Mouse (Mus musculus) ES-Bruce4 (cell line): Measurements from ENCODE around the gene Lysmd1.
"Not testable (repeated sequence)": the region's sequence is repeated elsewhere in the genome, so short reads cannot be mapped to it uniquely, and the experiment has no call there.

Source experiments
- CTCF ChIP-seq: IDR thresholded peaks from one replicate; pipeline ENCODE4 v1.8.1; 2011; ENCODE audit warnings: low read depth, low read length
- EP300 ChIP-seq: IDR thresholded peaks from 2 replicates; pipeline ENCODE4 v1.6.1; 2011; ENCODE audit warnings: low read depth, low read length; ENCODE audit not compliant: insufficient read depth
- POLR2A ChIP-seq: IDR thresholded peaks from one replicate; pipeline ENCODE4 v1.8.1; 2011; ENCODE audit warnings: low read length; ENCODE audit not compliant: insufficient read depth

DNA sequence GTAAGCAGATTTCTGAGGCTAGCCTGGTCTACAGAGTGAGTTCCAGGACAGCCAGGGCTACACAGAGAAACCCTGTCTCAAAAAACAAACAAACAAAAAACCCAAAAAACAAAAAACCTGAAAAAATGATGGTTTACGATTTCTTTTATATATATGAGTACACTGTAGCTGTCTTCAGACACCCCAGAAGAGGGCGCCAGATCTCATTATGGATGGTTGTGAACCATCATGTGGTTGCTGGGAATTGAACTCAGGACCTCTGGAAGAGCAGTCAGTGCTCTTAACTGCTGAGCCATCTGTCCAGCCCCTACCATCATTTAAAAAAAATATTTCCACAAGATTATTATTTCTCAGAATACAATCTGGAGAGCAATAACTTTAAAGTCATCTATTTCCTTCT, 1.5 kb upstream of the Lysmd1 start:
- TF ChIP-seq CTCF, POLR2A, EP300: not testable (repeated sequence)
